Mouse (Mus musculus): ENCODE data around the gene Ppm1e. TPM values are rescaled to one million over a fixed set of nuclear protein-coding genes. Genes with fewer than 3 reads are reported as not detected.

The Ppm1e gene
- total and polyA plus RNA-seq, 3 experiments, result 0.64 to 0.86 (median 0.74) TPM

DNA sequence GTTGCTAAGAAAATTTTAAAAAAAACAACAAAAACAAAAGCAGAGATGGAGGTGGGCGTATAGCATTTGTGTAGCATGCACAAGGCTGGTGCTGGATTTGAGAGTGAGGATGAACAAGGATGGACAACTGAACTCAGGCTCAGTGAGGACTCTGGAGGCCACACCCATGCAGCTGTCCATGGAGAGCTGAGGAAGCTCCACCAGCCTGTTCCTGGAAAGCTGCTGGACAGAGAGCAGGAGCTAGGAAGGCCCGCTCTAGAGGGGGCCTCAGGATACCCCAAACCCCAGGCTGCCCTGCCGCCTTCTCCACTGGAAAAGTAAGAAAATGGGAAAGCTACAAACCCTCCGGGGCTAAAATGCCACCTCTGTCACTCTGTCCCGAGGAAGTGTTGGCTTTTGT, 101.5 kb downstream of the Ppm1e start:
- H3K4me1 ChIP-seq (ENCODE audit: control insufficient read depth in 1 of 2, insufficient read depth in 2 of 2), result peaks cover 6 to 27% of the 10 kb centered on the region in 2 experiments
- dilution Hi-C loops (cut with MboI; ENCODE audit: extremely low pct_ligation_motif_present, extremely low pct_unique_long_range_greater_than_20kb, low sequenced_read_pairs) (no loop called here), in situ Hi-C loops (cut with MboI; ENCODE audit: low pct_ligation_motif_present, low pct_unique_long_range_greater_than_20kb, low sequenced_read_pairs) (no loop called here)
- H3K4me2 ChIP-seq (ENCODE audit: insufficient read depth, low read depth, poor library complexity, severe bottlenecking), result no peak overlapping the region
- no peaks in the 10 kb centered on the region for H3K36me3 ChIP-seq (replicated peaks in 1 of 2; ENCODE audit: control insufficient read depth in 1 of 2, insufficient read depth in 1 of 2, low read length in 1 of 2)
- no peaks in the 10 kb centered on the region for H3K9me3 ChIP-seq (replicated peaks; ENCODE audit: low read length)
- no peak for DNase-seq (ENCODE audit: extremely low read depth)
- H3K27me3 ChIP-seq (replicated peaks), result no peaks in the 10 kb centered on the region
- TF ChIP-seq E2F4 (IDR thresholded peaks at IDR 0.05; ENCODE audit: insufficient replicate concordance, low read depth, low read length) (no peak), MAX (IDR thresholded peaks at IDR 0.05; ENCODE audit: low read length) (no peak), UBTF (IDR thresholded peaks at IDR 0.05; ENCODE audit: low read depth, low read length) (no peak), USF1 (IDR thresholded peaks at IDR 0.05; ENCODE audit: low read depth, low read length) (no peak)
- no peak overlapping the region for H3K27ac ChIP-seq (ENCODE audit: insufficient read depth, low read depth)
- H3K4me3 ChIP-seq (replicated peaks in 1 of 3; ENCODE audit: low read depth in 2 of 3, low read length in 2 of 3, poor library complexity in 1 of 3), result no peak overlapping the region
- no peak overlapping the region for H3K9ac ChIP-seq (ENCODE audit: insufficient read depth, low read depth)
- no peaks in the 10 kb centered on the region for H3K79me2 ChIP-seq (replicated peaks; ENCODE audit: control insufficient read depth, extremely low read depth, insufficient read depth, poor library complexity, severe bottlenecking)

- peak overlapping the region; percentile 22; the same call in 1 of the 2 replicates for H3K4me2 ChIP-seq (ENCODE audit: insufficient read depth, low read depth, poor library complexity, severe bottlenecking)
- no peak overlapping the region for H3K27ac ChIP-seq (ENCODE audit: insufficient read depth, low read depth)
- peaks cover 6 to 26% of the 10 kb centered on the region in 2 experiments for H3K4me1 ChIP-seq (ENCODE audit: control insufficient read depth in 1 of 2, insufficient read depth in 2 of 2)
- no peaks in the 10 kb centered on the region for H3K9me3 ChIP-seq (replicated peaks; ENCODE audit: low read length)
- no peaks in the 10 kb centered on the region for H3K27me3 ChIP-seq (replicated peaks)
- in situ Hi-C loops (cut with MboI; ENCODE audit: low pct_ligation_motif_present, low pct_unique_long_range_greater_than_20kb, low sequenced_read_pairs), result no loop called here
- DNase-seq (ENCODE audit: extremely low read depth), result peak; percentile 95
- no peak overlapping the region for H3K9ac ChIP-seq (ENCODE audit: insufficient read depth, low read depth)
- H3K79me2 ChIP-seq (replicated peaks; ENCODE audit: control insufficient read depth, extremely low read depth, insufficient read depth, poor library complexity, severe bottlenecking), result no peaks in the 10 kb centered on the region
- H3K4me3 ChIP-seq (replicated peaks in 1 of 3; ENCODE audit: low read depth in 2 of 3, low read length in 2 of 3, poor library complexity in 1 of 3), result no peak overlapping the region
- peaks cover 0 to 2% of the 10 kb centered on the region in 2 experiments for H3K36me3 ChIP-seq (replicated peaks in 1 of 2; ENCODE audit: control insufficient read depth in 1 of 2, insufficient read depth in 1 of 2, low read length in 1 of 2)
- dilution Hi-C loops (cut with MboI; ENCODE audit: extremely low pct_ligation_motif_present, extremely low pct_unique_long_range_greater_than_20kb, low sequenced_read_pairs), result no loop called here
- TF ChIP-seq ZKSCAN1 (IDR thresholded peaks at IDR 0.05; ENCODE audit: borderline replicate concordance, low read depth, low read length), result no peak
- peak; percentile 92 for TF ChIP-seq EP300 (IDR thresholded peaks at IDR 0.05; ENCODE audit: low read length)
- peak; percentile 91 for TF ChIP-seq TCF12 (IDR thresholded peaks at IDR 0.05; ENCODE audit: low read depth, low read length)
- TF ChIP-seq SIN3A (IDR thresholded peaks at IDR 0.05; ENCODE audit: low read length), result peak; percentile 95
- 0 out of 2 replicates have a peak, but pooled peaks have one; percentile 24 for TF ChIP-seq NRF1 (IDR thresholded peaks at IDR 0.05; ENCODE audit: low read depth, low read length)
- TF ChIP-seq KAT2A (IDR thresholded peaks at IDR 0.05; ENCODE audit: insufficient replicate concordance, low read length), result no peak
- TF ChIP-seq HCFC1 (IDR thresholded peaks at IDR 0.05; ENCODE audit: low read depth, low read length), result no peak; the same call in 1 of the 2 replicates
- peak; percentile 73 for TF ChIP-seq MAX (IDR thresholded peaks at IDR 0.05; ENCODE audit: low read length)
- TF ChIP-seq CHD1 (IDR thresholded peaks at IDR 0.05; ENCODE audit: low read depth, low read length), result no peak
- peak; percentile 85 for TF ChIP-seq CHD2 (IDR thresholded peaks at IDR 0.05; ENCODE audit: low read length)
- TF ChIP-seq NELFE (IDR thresholded peaks at IDR 0.05; ENCODE audit: low read depth, low read length), result no peak
- peak; percentile 68 for TF ChIP-seq MEF2A (IDR thresholded peaks at IDR 0.05; ENCODE audit: borderline replicate concordance, low read depth, low read length)
- TF ChIP-seq E2F4 (IDR thresholded peaks at IDR 0.05; ENCODE audit: insufficient replicate concordance, low read depth, low read length), result no peak
- no peak for TF ChIP-seq UBTF (IDR thresholded peaks at IDR 0.05; ENCODE audit: low read depth, low read length)
- no peak for TF ChIP-seq ELF1 (IDR thresholded peaks at IDR 0.05; ENCODE audit: low read depth, low read length)
- peak; percentile 38 for TF ChIP-seq JUN (IDR thresholded peaks at IDR 0.05; ENCODE audit: insufficient read depth, low read depth, low read length)
- TF ChIP-seq MXI1 (IDR thresholded peaks at IDR 0.05; ENCODE audit: low read depth, low read length), result peak; percentile 83; the same call in 1 of the 2 replicates
- TF ChIP-seq RCOR1 (conservative IDR thresholded peaks at IDR 0.05; ENCODE audit: low read depth, low read length), result peak; percentile 80
- 0 out of 2 replicates have a peak, but pooled peaks have one; percentile 16 for TF ChIP-seq POLR2A (IDR thresholded peaks at IDR 0.05; ENCODE audit: low read depth, low read length)
- no peak for TF ChIP-seq MAZ (IDR thresholded peaks at IDR 0.05; ENCODE audit: low read depth, low read length)
- TF ChIP-seq GABPA (IDR thresholded peaks at IDR 0.05; ENCODE audit: insufficient replicate concordance, low read depth, low read length), result no peak
- TF ChIP-seq POLR2AphosphoS2 (IDR thresholded peaks at IDR 0.05; ENCODE audit: low read depth, low read length), result no peak
- no peak for TF ChIP-seq ZNF384 (IDR thresholded peaks at IDR 0.05; ENCODE audit: low read depth, low read length)
- no peak for TF ChIP-seq USF2 (conservative IDR thresholded peaks at IDR 0.05; ENCODE audit: low read depth, low read length)
- no peak for TF ChIP-seq ZC3H11A (IDR thresholded peaks at IDR 0.05; ENCODE audit: low read depth, low read length)
- no peak; the same call in 1 of the 2 replicates for TF ChIP-seq JUND (conservative IDR thresholded peaks at IDR 0.05; ENCODE audit: low read depth, low read length)
- no peak for TF ChIP-seq TBP (conservative IDR thresholded peaks at IDR 0.05; ENCODE audit: low read depth, low read length)
- peak; percentile 59; the same call in 1 of the 2 replicates for TF ChIP-seq MAFK (IDR thresholded peaks at IDR 0.05; ENCODE audit: insufficient replicate concordance, low read length)
- no peak for TF ChIP-seq SMC3 (IDR thresholded peaks at IDR 0.05; ENCODE audit: low read depth, low read length)
- TF ChIP-seq BHLHE40 (IDR thresholded peaks at IDR 0.05; ENCODE audit: low read depth, low read length), result peak; percentile 57
- TF ChIP-seq ETS1 (conservative IDR thresholded peaks at IDR 0.05; ENCODE audit: low read depth, low read length), result peak; percentile 75
- TF ChIP-seq IRF4 (IDR thresholded peaks at IDR 0.05; ENCODE audit: low read depth, low read length), result peak; percentile 98
Observed at GRCm38 (mm10) chr11:87254149-87254548, 104.7 kb downstream of the Ppm1e start.
